Mouse (Mus musculus) E14TG2a.4 (cell line): Measurements from ENCODE around the gene Tmem129.

Experiments used
- CTCF ChIP-seq: conservative IDR thresholded peaks from 2 replicates; pipeline ENCODE4 v1.5.1; 2014; ENCODE audit warnings: low read length
- NANOG ChIP-seq: IDR thresholded peaks from 2 replicates; pipeline ENCODE4 v1.6.1; 2014; ENCODE audit warnings: borderline replicate concordance, low read length, mixed read lengths
- POU5F1 ChIP-seq: IDR thresholded peaks from 2 replicates; pipeline ENCODE4 v1.6.1; 2014; ENCODE audit warnings: low read length, borderline replicate concordance

- TF ChIP-seq CTCF (no peak), NANOG (no peak), POU5F1 (no peak)
These were observed 35.5 kb downstream of the Tmem129 start for GRCm38 (mm10) chr5:33622671-33623070.
